Mouse (Mus musculus) WW6 (cell line): ENCODE results near the gene Tmem9b.

ENCODE experiments used
- DNase-seq: peaks from one replicate; pipeline ENCODE4 v3.0.0-alpha.2; 2013; ENCODE audit warnings: low read depth, low spot score

Tmem9b gene

DNA sequence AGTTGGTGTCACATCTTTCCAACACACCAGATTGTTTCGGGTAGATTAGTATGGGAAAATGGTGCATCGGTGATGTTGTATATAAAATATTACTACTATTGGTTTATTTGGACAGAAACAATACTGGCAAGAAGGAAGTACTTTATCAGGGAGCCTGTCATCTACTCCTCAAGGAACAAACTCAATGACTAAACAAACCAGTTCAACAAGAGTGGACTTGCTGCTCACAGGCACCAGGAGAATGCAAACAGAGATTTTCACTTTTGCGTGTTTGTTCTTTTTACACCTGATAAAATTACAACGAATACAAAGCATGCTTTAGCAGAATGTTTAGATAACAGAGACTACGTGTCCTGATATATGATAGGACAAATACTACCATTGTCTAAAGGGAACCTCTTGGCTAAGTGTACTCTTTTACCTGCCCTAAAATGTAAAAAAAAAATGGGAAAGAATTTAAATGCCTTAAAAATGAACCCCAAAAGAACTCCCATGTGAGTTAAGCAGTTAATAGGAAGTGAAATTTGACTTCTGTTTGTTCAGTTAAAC lies 12.8 kb downstream of the Tmem9b start:
- DNase-seq = no peak

GRCm38 (mm10) chr7:109734806-109735205 lies 17.9 kb downstream of the Tmem9b start:
- DNase-seq = no peak

GRCm38 (mm10) chr7:109731626-109732025 lies 21.0 kb downstream of the Tmem9b start, which contains the start of gene Ascl3:
Ascl3 (minus strand) TSS chr7:109731726.
- DNase-seq = no peak

GRCm38 (mm10) chr7:109723697-109724096 lies 29.0 kb downstream of the Tmem9b start, which contains the start of gene BC051019:
BC051019 (minus strand) TSS chr7:109723850.
- no peak for DNase-seq

DNA sequence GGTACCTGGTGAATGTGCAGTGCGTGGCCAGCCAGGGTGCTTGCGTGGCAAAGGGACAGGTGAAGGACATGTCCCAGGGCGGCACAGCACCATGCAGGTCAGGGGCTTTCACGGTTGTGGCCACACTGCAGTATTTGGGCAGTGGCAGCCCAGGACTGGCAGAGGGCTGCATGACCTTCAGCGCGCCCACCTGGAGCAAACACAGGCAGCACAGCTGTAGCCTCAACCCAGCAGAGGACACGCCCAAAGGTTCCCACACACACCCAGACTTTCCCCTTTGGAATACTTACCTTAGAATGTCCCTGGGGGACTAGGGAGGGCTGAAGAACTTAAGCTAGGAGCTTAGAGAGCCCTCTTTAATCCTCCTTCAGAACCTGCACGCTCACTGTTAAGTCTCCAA lies 29.6 kb downstream of the Tmem9b start:
- DNase-seq = no peak

DNA sequence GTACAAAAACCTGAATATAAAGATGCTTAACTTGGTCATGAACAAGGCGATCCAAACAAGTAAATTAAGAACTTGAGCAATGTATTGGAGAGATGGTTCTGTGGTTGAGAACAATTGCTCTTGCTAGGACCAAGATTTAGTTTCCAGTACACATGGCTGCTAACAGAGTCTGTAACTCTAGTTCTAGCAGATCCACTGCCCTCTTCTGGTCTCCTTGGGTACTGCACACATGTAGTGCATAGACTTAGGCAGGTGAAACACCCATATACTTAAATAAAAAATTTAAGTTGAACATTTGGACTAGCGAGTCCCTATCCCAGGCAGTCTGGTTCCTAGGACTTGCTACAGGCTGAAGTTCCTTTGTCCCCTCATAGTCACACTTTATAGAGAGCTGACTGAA lies 30.1 kb downstream of the Tmem9b start:
- no peak for DNase-seq

- no peak for DNase-seq
Measured at GRCm38 (mm10) chr7:109719286-109719685, 33.4 kb downstream of the Tmem9b start.

- no peak for DNase-seq
Measured at GRCm38 (mm10) chr7:109713434-109713982, 39.2 kb downstream of the Tmem9b start.

- DNase-seq = no peak
Measured at GRCm38 (mm10) chr7:109712198-109712597, 40.5 kb downstream of the Tmem9b start.

DNA sequence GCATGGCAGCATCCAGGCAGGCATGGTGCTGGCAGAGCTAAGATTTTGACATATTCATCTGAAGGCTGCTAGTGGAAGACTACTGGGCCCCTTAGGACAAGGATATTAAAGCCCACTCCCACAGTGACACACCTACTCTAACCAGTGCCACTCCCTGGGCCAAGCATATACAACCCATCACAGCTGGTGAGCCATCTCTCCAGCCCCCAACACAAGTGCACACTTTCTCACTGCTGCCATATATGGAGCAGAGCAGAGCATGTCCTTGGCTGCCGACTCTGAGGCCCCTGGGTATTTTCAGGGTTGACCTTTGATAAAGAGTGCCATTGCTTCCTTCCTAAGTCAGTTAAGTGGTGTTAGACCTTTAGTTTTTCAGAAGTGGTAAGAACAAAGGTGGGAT lies 42.6 kb downstream of the Tmem9b start:
- no peak for DNase-seq

GRCm38 (mm10) chr7:109708961-109709382 lies 43.7 kb downstream of the Tmem9b start:
- DNase-seq = no peak

- no peak for DNase-seq
Measured at GRCm38 (mm10) chr7:109707023-109707785, 45.5 kb downstream of the Tmem9b start.

GRCm38 (mm10) chr7:109704461-109704860 lies 48.2 kb downstream of the Tmem9b start:
- no peak for DNase-seq

GRCm38 (mm10) chr7:109704016-109704377 lies 48.7 kb downstream of the Tmem9b start:
- no peak for DNase-seq

- DNase-seq = peak; percentile 96
Measured at GRCm38 (mm10) chr7:109703190-109704015, 49.3 kb downstream of the Tmem9b start, which contains the start of the genes St5 and Akip1. St5 (minus strand) TSS chr7:109703605. Akip1 (plus strand) TSS chr7:109703690.

- DNase-seq = no peak
Measured at GRCm38 (mm10) chr7:109702721-109703120, 50.0 kb downstream of the Tmem9b start.

DNA sequence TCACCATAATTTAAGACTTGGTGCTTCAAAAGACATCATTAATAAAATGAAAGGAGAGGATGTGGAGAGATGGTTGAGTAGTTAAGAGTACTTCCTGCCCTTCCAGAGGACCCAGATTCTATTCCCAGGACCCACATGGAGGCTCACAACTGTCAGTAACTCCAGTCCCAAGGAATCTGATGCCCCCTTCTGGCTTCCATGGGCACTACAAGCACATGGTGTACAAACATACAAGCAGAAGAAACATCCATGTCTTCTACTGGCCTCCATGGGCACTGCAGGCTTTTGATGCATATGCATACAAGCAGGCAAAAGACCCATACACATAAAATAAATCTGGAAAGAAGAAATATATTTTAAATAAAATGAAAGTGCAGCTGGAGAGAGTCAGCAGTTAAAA lies 52.5 kb downstream of the Tmem9b start:
- DNase-seq = peak; percentile 50

DNA sequence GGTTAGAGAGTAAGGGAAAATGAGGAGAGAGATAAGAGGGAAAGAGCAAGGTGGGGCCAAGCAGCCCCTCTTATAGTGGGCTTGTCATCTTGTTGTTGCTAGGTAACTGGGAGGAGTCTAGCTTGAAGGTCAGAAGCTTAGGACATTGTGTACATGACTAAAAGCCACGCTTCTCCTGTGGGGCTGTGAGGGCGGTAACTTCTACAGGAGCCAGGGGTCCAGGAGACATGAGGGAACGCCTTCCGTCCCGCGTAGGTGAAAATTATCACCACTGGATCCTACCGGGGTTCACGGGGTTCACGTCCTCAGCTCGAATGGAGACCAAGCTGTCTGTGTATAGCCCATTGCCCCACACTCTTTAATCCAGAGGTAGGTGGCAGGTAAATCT lies 57.3 kb downstream of the Tmem9b start:
- no peak for DNase-seq

GRCm38 (mm10) chr7:109694576-109695338 lies 57.9 kb downstream of the Tmem9b start:
- no peak for DNase-seq

- DNase-seq = no peak
Measured at GRCm38 (mm10) chr7:109690961-109691360, 61.7 kb downstream of the Tmem9b start.

- DNase-seq = no peak
Measured at GRCm38 (mm10) chr7:109690101-109690500, 62.6 kb downstream of the Tmem9b start.
